Mouse (Mus musculus) ES-E14 (cell line): Measurements from ENCODE around the gene Gbx1.

ENCODE experiments used
- CHD2 ChIP-seq: IDR thresholded peaks from 2 replicates; pipeline ENCODE4 v1.6.1; 2014; ENCODE audit warnings: mild to moderate bottlenecking, low read depth, low read length, inconsistent platforms
- HCFC1 ChIP-seq: IDR thresholded peaks from 2 replicates; pipeline ENCODE4 v1.6.1; 2012; ENCODE audit warnings: low read length, inconsistent platforms, borderline replicate concordance; ENCODE audit not compliant: insufficient read depth
- MAFK ChIP-seq: IDR thresholded peaks from 2 replicates; pipeline ENCODE4 v1.6.1; 2014; ENCODE audit warnings: mild to moderate bottlenecking, low read depth, low read length, inconsistent platforms; ENCODE audit not compliant: insufficient read depth
- ZC3H11A ChIP-seq: IDR thresholded peaks from 2 replicates; pipeline ENCODE4 v1.6.1; 2012; ENCODE audit warnings: low read depth, mild to moderate bottlenecking, inconsistent platforms, low read length, borderline replicate concordance
- ZNF384 ChIP-seq: IDR thresholded peaks from 2 replicates; pipeline ENCODE4 v1.6.1; 2012; ENCODE audit warnings: low read depth, low read length, inconsistent platforms

- TF ChIP-seq ZNF384, result no peak
- no peak for TF ChIP-seq MAFK
- no peak for TF ChIP-seq HCFC1
- TF ChIP-seq CHD2, result no peak
- TF ChIP-seq ZC3H11A, result no peak
Observed at GRCm38 (mm10) chr5:24534292-24534691, 7.3 kb upstream of the Gbx1 start.
